Mouse (Mus musculus) thymus, adult 2 months (tissue): ENCODE data around the gene Glt8d2.

Experiments
- CTCF ChIP-seq: fragments of 200-500 bp; IDR thresholded peaks from 2 replicates; pipeline ENCODE4 v1.5.1; 2012; ENCODE audit warnings: mild to moderate bottlenecking, control low read depth, low read length, moderate library complexity, borderline replicate concordance; ENCODE audit not compliant: control insufficient read depth, poor library complexity, insufficient read depth; ENCODE audit errors: extremely low read depth
- POLR2A ChIP-seq: fragments of 200-500 bp; IDR thresholded peaks from 2 replicates; pipeline ENCODE4 v1.6.1; 2012; ENCODE audit warnings: mild to moderate bottlenecking, low read length, control low read depth, moderate library complexity; ENCODE audit not compliant: control insufficient read depth, poor library complexity, insufficient read depth; ENCODE audit errors: extremely low read depth

DNA sequence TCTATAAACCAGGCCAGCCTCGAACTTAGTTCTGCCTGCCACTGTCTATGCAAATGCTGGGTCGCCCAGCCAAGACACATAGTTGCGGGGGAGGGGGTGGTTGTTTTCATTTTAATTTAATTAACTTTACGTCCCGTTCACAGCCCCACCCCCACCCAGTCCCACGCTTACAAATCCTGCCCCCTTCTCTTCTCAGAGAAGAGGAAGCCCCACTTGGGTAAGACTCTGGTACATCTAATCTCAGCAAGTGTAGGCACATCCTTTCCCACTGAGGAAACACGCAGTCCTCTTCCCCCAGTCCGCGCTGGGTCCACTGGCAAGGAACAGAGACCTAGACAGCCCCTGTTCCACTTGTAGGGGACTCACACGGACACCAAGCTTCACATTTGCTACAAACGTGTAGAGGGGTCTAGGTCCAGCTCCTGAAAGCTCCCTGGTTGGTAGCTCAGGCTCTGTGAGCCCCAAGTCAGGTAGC lies 61.3 kb downstream of the Glt8d2 start:
- TF ChIP-seq CTCF (no peak), POLR2A (no peak)
